Mouse (Mus musculus) embryonic facial prominence, embryonic 13.5 days (tissue): Measurements from ENCODE around the gene Snca. TPM values are rescaled to one million over a fixed set of nuclear protein-coding genes. Genes with fewer than 3 reads are reported as not detected.

Experiments
- ATAC-seq: fragments of 200-750 bp; cut with Nextera tagmentation; 2 replicates; pipeline ENCODE4 v1.8.0; 2017; ENCODE audit warnings: low read depth; ENCODE audit not compliant: insufficient number of reproducible peaks, insufficient read depth, low FRiP score, low TSS enrichment
- H3K27ac ChIP-seq: fragments of 300-500 bp; sonication (generic); 2 replicates; pipeline ENCODE4 v1.5.1; 2015; ENCODE audit warnings: moderate library complexity, mild to moderate bottlenecking, inconsistent platforms
- H3K27me3 ChIP-seq: fragments of 300-500 bp; sonication (generic); 2 replicates; pipeline ENCODE4 v1.6.1; 2015; ENCODE audit warnings: mild to moderate bottlenecking, inconsistent platforms
- H3K36me3 ChIP-seq: fragments of 300-500 bp; sonication (generic); 2 replicates; pipeline ENCODE4 v1.6.1; 2015; ENCODE audit warnings: mild to moderate bottlenecking, inconsistent platforms
- H3K4me1 ChIP-seq: fragments of 300-500 bp; sonication (generic); 2 replicates; pipeline ENCODE4 v1.6.1; 2015; ENCODE audit warnings: inconsistent platforms
- H3K4me2 ChIP-seq: fragments of 300-500 bp; sonication (generic); 2 replicates; pipeline ENCODE4 v1.6.1; 2015; ENCODE audit warnings: moderate library complexity, mild to moderate bottlenecking, inconsistent platforms
- H3K4me3 ChIP-seq: fragments of 300-500 bp; sonication (generic); 2 replicates; pipeline ENCODE4 v1.5.1; 2015; ENCODE audit warnings: mild to moderate bottlenecking, inconsistent platforms
- H3K9ac ChIP-seq: fragments of 300-500 bp; sonication (generic); 2 replicates; pipeline ENCODE4 v1.6.1; 2015; ENCODE audit warnings: mild to moderate bottlenecking, inconsistent platforms
- H3K9me3 ChIP-seq: fragments of 300-500 bp; sonication (generic); 2 replicates; pipeline ENCODE4 v1.6.1; 2016; ENCODE audit warnings: inconsistent platforms
- WGBS: fragments of 180-500 bp; shearing (Covaris S2); methylation state at CpG from one replicate; pipeline ENCODE4 v1.1.7; 2015; ENCODE audit warnings: mixed read lengths; 5-methylcytosine and 5-hydroxymethylcytosine counted together
- polyA plus RNA-seq: library from polyadenylated mRNA; unstranded; fragments of >200 nt; fragmentation: Nextera tagmentation; extraction: Ambion mirVana; gene quantifications from 2 replicates; pipeline ENCODE4 v1.2.1, GENCODE M21; 2015

Snca gene
- 16.3 and 29.0 TPM in 2 replicates for polyA plus RNA-seq

DNA sequence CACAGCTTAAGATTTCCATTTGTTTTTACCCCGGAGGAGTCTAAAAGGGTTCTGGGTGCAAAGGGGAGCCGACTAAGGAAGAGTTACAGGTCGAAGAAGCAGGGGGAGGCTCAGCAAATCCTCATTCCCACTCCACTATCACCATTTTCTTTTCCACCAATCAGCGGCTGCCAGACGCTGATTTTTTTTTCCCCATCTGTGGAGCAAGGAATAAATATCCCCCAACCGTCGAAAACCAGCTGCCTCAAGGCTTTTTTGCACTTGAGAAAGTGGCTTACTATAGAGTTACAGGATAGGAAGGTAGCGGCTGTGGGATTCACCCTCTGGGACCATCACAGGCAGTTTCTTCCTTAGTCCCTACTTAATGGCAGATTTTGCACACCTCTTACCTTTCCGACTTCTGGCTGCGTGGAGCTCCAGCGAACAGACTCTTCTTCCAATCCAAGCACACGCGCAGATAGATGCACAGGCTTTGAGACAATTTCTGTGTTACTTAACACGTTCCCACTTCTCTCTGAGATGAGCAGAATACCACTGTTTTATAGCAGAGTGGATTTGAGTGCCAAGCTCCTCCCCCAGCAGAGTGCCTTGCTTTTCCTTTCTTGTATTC lies at the start of gene Snca:
TSS of gene Snca (minus strand) at position 574 of the 610 bp plus-strand sequence.
- peak within 1 kb of the TSS; percentile 51 for H3K4me3 ChIP-seq
- no peaks in the 10 kb centered on the region for H3K36me3 ChIP-seq
- H3K27me3 ChIP-seq, result peaks cover 6% of the 10 kb centered on the region
- H3K27ac ChIP-seq, result 0 out of 2 replicates have a peak within 1 kb of the TSS, but pooled peaks have one; percentile 22
- 0 out of 2 replicates have a peak, but pooled peaks have one; percentile 32 for ATAC-seq
- no peaks in the 10 kb centered on the region for H3K9me3 ChIP-seq
- H3K9ac ChIP-seq, result peak within 1 kb of the TSS; percentile 67
- H3K4me1 ChIP-seq, result peaks cover 17% of the 10 kb centered on the region
- WGBS, result 3% methylated on average over 14 of the region's 14 CpGs
- H3K4me2 ChIP-seq, result peak within 1 kb of the TSS; percentile 90

DNA sequence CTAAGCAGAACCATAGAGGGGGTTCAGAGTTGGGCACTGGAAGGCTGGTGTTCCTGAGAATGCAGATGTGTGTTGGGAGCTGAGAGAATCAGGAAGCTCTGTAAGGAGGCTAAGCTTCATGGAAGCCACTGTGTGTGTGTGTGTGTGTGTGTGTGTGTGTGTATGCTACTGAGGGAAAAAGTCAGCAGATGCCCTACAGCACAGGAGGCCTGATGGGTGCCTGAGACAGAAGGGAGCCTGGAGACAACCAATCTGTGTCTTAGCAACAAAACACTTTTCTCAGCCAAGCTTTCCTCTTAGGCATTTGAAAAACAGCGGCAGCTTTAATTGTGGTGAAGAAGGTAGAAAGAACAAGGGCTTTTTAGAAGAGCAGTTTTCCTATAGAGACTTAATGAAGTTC lies 40.5 kb upstream of the Snca start:
- Histone ChIP-seq H3K4me2 (no peak overlapping the region), H3K4me1 (no peaks in the 10 kb centered on the region), H3K9ac (no peak overlapping the region), H3K27ac (no peak overlapping the region), H3K36me3 (no peaks in the 10 kb centered on the region), H3K4me3 (no peak overlapping the region), H3K9me3 (no peaks in the 10 kb centered on the region), H3K27me3 (no peaks in the 10 kb centered on the region)
- 27% methylated on average over 1 of the region's 1 CpGs for WGBS
- ATAC-seq, result no peak

DNA sequence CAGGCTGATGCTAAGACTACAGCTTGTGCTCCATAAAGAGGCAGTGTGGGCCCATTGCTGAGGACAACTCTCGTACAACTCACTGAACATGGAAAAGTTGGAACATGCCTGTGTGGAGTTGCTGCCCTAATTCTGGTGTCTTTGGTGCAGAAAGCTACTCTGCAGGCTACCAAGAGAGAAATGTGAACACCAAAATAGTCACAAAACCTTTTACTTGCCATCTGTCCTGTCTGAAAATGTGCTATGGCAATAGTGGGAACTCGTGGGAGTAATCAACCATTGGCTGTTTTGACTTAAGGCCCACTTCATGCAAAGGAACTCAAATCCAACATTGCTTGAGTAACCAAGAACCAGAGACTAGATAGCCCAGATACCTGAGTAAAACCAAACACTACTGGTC lies 26.9 kb upstream of the Snca start:
- H3K36me3 ChIP-seq, result no peaks in the 10 kb centered on the region
- H3K27me3 ChIP-seq, result no peaks in the 10 kb centered on the region
- no peak for ATAC-seq
- no peak overlapping the region for H3K4me3 ChIP-seq
- no peak overlapping the region for H3K27ac ChIP-seq
- H3K9ac ChIP-seq, result no peak overlapping the region
- H3K4me1 ChIP-seq, result no peaks in the 10 kb centered on the region
- H3K4me2 ChIP-seq, result no peak overlapping the region
- WGBS, result 81% methylated on average over 2 of the region's 2 CpGs
- H3K9me3 ChIP-seq, result no peaks in the 10 kb centered on the region

DNA sequence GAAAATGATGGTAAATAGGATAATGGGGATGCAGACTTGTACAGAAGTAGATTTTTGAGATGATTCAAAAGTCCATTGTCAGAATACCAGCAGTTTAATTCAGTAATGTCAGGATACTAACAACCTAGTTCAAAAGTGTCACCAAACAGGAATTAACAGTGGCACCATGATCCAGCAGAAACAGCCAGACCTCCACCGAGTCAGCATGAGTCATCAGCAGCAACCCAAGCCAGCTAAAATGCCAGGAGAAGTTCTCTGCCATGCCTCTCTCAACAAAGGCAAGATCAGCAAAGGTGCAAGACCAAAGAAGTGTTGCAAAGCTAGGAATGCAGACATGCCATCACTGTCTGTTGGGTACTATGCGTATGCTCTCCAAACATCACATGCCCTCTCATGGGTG lies 22.0 kb upstream of the Snca start:
- Histone ChIP-seq H3K9ac (no peak overlapping the region), H3K4me1 (no peaks in the 10 kb centered on the region), H3K4me2 (no peak overlapping the region), H3K4me3 (no peak overlapping the region), H3K27me3 (no peaks in the 10 kb centered on the region), H3K9me3 (no peaks in the 10 kb centered on the region), H3K27ac (no peak overlapping the region), H3K36me3 (no peaks in the 10 kb centered on the region)
- no peak for ATAC-seq
- 87% methylated on average over 2 of the region's 2 CpGs for WGBS

DNA sequence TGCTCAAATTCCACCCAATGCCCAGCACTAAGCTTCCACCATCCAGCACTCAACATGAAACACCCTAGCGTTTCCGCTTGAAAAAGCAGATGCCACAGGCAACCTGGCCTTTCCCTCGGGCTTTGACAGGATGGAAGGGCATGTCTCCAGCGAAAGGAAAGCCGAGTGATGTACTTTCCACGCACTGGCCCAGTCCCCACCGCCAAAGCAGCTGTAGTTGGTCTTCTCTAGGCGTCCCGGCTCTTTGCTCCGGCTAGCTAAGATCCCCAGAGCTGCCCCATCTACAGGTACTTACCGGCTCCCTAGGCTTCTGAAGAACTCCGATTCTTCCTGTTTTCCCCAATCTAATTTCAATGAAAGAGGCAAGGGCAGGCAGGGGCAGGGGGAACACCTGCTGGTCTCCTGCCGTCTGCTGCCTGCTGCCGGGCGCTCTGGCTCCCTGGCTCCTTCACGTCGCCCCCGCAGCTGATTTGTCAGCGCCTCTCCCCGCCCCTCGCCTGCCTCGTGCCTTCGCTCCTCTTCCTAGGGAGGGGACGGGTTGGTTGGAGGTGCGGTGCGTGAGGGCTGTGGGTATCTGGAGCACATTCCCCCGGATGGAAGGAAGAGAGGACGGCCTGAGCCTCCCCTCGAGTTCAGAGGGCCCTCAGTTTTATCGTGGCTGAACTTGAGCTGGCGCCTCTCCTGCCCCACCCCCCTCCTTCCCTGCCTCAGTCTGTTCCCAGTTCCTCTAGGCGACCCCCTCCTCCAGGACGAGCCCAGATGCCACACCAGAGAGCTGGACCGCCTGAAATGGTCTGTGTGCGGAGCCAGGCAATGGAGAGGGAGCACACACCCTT lies 1.0 kb downstream of the Snca start:
- Histone ChIP-seq H3K9me3 (no peaks in the 10 kb centered on the region), H3K36me3 (no peaks in the 10 kb centered on the region), H3K27ac (0 out of 2 replicates have a peak overlapping the region, but pooled peaks have one; percentile 22), H3K9ac (peak overlapping the region; percentile 67), H3K4me1 (peaks cover 17% of the 10 kb centered on the region), H3K4me2 (peak overlapping the region; percentile 90), H3K4me3 (peak overlapping the region; percentile 51), H3K27me3 (peaks cover 6% of the 10 kb centered on the region)
- WGBS, result under 1% methylated on average over 35 of the region's 35 CpGs
- ATAC-seq, result peak; percentile 73

DNA sequence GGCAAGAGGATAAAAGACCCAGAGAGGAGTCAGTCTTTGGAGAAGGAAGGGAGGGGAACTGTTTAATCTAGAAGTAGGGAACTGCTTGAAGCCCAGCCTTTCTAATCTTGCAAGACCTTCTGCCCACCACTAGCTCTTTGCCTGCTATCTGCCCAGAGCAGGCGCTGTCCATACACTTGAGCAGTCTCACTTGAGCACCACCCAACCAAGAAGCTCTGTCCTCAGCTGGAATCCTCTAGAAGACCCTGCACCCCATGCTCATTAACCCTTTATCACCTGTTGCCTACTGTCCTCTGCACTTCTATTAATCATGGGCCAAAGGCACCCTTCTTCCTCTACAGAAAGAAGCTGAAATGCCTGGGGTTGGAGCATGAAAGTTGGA lies 1.6 kb downstream of the Snca start:
- Histone ChIP-seq H3K27me3 (peaks cover 6% of the 10 kb centered on the region), H3K27ac (no peak overlapping the region), H3K4me2 (peak overlapping the region; percentile 90), H3K9ac (peak overlapping the region; percentile 67; the same call in 1 of the 2 replicates), H3K4me3 (peak overlapping the region; percentile 51), H3K9me3 (no peaks in the 10 kb centered on the region), H3K4me1 (peaks cover 17% of the 10 kb centered on the region), H3K36me3 (no peaks in the 10 kb centered on the region)
- no peak for ATAC-seq
- WGBS, result 48% methylated on average over 1 of the region's 1 CpGs

DNA sequence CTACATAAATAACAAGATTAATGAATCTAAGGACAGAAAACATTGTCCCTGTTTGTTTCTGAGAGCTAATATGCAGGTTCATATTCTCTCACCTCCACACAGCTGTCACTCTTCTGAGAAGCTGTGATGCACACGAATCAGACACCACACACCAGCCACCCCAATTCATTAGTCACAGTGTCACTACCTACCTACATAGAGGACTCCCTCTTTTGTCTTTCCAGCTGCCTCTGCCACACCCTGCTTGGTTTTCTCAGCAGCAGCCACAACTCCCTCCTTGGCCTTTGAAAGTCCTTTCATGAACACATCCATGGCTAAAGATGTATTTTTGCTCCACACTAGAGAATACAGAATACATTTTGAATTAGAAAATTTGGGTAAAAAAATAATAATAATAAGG lies 2.4 kb downstream of the Snca start:
- no peak overlapping the region for H3K27ac ChIP-seq
- peaks cover 6% of the 10 kb centered on the region for H3K27me3 ChIP-seq
- H3K4me3 ChIP-seq, result no peak overlapping the region
- H3K9me3 ChIP-seq, result no peaks in the 10 kb centered on the region
- no peak for ATAC-seq
- no peak overlapping the region for H3K9ac ChIP-seq
- H3K4me1 ChIP-seq, result peaks cover 17% of the 10 kb centered on the region
- 56% methylated on average over 1 of the region's 1 CpGs for WGBS
- H3K4me2 ChIP-seq, result no peak overlapping the region
- no peaks in the 10 kb centered on the region for H3K36me3 ChIP-seq

DNA sequence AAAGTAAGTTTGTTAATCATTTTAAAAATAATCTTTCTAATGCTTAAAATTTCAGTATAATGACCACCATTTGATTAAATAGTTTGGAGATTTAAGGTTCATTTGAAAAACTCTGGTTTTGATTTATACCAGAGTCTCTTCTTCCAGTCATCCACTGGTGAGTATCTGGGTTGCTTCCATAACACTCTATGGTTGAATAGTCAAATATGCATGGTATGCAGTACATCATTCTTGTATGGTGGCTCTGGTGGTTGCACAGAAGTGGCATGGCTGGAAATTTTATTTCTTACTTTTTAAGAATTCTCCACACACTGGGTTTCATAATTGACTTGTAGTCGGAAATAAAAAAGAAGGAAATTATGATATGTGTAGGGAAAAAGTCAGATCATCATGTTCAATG lies 10.4 kb downstream of the Snca start:
- no peak overlapping the region for H3K9ac ChIP-seq
- 68% methylated on average over 1 of the region's 1 CpGs for WGBS
- H3K36me3 ChIP-seq, result no peaks in the 10 kb centered on the region
- H3K4me2 ChIP-seq, result no peak overlapping the region
- no peaks in the 10 kb centered on the region for H3K9me3 ChIP-seq
- no peak overlapping the region for H3K4me3 ChIP-seq
- no peaks in the 10 kb centered on the region for H3K27me3 ChIP-seq
- no peak overlapping the region for H3K27ac ChIP-seq
- H3K4me1 ChIP-seq, result no peaks in the 10 kb centered on the region
- no peak for ATAC-seq

DNA sequence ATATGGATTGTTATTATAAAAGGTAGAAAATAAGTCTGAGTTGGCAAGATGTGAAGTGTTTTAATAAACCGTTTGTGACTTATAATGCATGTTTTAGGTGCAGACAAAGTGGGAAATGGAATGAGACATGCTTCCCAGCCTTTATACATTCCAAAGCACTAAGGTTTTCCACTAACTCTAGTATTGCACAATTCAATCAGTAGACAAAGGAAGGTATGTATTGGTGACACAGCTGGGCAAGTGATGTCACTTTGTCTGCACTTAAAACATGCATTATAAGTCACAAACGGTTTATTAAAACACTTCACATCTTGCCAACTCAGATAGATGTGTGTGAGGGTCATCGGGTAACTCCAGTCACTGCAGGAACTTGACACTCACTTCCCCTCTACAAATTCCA lies 16.1 kb downstream of the Snca start:
- 65% methylated on average over 3 of the region's 3 CpGs for WGBS

DNA sequence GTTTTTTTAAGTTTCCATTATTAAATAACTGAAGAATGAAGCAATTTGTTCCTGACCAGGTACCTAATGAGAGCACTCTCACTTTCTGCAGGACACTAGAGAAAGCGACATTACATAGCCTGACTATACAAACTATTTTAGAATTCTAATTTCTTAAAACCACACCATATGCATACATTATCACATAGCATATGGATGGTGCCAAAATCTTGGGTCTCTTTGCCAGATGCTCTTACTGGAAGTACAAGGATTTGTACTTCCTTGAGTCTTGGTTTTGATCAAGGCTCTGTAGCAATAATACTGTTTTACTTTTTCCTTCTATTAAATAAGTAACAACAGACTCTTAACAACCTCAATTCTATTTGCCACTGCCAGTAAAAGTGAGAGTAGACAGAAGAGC lies 31.4 kb downstream of the Snca start:
- 91% methylated on average over 1 of the region's 1 CpGs for WGBS
- Histone ChIP-seq H3K4me3 (no peak overlapping the region), H3K36me3 (no peaks in the 10 kb centered on the region), H3K4me2 (no peak overlapping the region), H3K4me1 (no peaks in the 10 kb centered on the region), H3K27me3 (no peaks in the 10 kb centered on the region), H3K9ac (no peak overlapping the region), H3K9me3 (no peaks in the 10 kb centered on the region), H3K27ac (no peak overlapping the region)
- ATAC-seq, result no peak

More for the DNA sequence above, 16.1 kb downstream of the Snca start:
- no peak for ATAC-seq
- no peak overlapping the region for H3K9ac ChIP-seq
- no peaks in the 10 kb centered on the region for H3K27me3 ChIP-seq
- no peaks in the 10 kb centered on the region for H3K4me1 ChIP-seq
- H3K36me3 ChIP-seq, result no peaks in the 10 kb centered on the region
- H3K9me3 ChIP-seq, result no peaks in the 10 kb centered on the region
- no peak overlapping the region for H3K4me2 ChIP-seq
- H3K4me3 ChIP-seq, result no peak overlapping the region
- no peak overlapping the region for H3K27ac ChIP-seq

DNA sequence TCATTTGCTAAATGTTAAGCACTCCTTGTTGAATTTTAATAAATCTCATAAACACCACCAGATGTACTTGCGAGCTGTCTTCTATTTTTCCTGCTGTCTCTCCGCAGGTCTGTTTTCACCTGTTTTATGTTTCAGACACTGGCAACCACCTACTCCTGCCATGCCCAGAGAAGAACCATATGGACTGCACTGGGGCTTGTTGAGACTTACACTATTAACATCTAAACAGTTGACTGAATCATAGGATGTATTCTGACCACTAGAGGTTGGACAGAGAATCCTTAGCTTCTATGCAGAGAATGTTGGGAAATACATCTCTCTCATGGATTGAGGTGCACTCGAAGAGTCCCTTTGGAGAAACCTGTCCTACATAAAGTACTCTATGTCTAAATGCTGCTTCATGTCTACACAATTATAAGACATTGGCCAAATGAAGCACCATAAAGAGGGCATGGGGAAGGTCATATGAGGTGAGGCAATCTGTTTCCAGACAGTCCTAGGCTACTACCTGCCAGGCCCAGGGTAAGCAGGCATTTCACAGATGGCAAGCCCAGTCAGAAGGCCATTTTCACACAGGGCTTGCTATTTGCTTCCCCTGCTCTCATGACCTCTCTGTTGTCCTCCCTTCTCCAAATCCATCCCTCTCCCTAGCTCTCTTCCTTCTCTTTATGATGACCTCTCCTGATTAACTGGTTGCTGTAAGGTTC lies 35.8 kb downstream of the Snca start:
- Histone ChIP-seq H3K27me3 (no peaks in the 10 kb centered on the region), H3K4me1 (no peaks in the 10 kb centered on the region), H3K4me2 (no peak overlapping the region), H3K36me3 (no peaks in the 10 kb centered on the region), H3K27ac (no peak overlapping the region), H3K4me3 (no peak overlapping the region), H3K9me3 (no peaks in the 10 kb centered on the region), H3K9ac (no peak overlapping the region)
- WGBS, result 79% methylated on average over 3 of the region's 3 CpGs
- no peak for ATAC-seq
